Mouse (Mus musculus): ENCODE measurements around the gene Olfr1446. TPM values are rescaled to one million over a fixed set of nuclear protein-coding genes. Genes with fewer than 3 reads are reported as not detected.

Olfr1446 gene
- polyA plus RNA-seq (2014; fragmentation: Nextera tagmentation; extraction: Ambion mirVana), result not detected in 2 replicates

GRCm38 (mm10) chr19:12893424-12893823 lies at the start of gene Olfr1446:
Gene Olfr1446 (minus strand): TSS chr19:12893524.
- H3K4me1 ChIP-seq (ENCODE audit: control insufficient read depth, insufficient read depth, low read length), result no peaks in the 10 kb centered on the region
- no peaks in the 10 kb centered on the region for H3K36me3 ChIP-seq (ENCODE audit: control insufficient read depth, insufficient read depth, low read length)
- WGBS, result 81% methylated on average over 1 of the region's 1 CpGs
- H3K9ac ChIP-seq (ENCODE audit: low read length), result no peak within 1 kb of the TSS
- DNase-seq (ENCODE audit: low spot score), result no peak
- no peak within 1 kb of the TSS for H3K27ac ChIP-seq (ENCODE audit: low read depth, low read length)
- ATAC-seq, result no peak
- H3K9me3 ChIP-seq (replicated peaks; ENCODE audit: control insufficient read depth, low read length), result no peaks in the 10 kb centered on the region
- no peaks in the 10 kb centered on the region for H3K27me3 ChIP-seq (replicated peaks; ENCODE audit: control insufficient read depth, insufficient read depth, low read length)
- H3K4me2 ChIP-seq (ENCODE audit: low read length), result no peak within 1 kb of the TSS
- no peak within 1 kb of the TSS for H3K4me3 ChIP-seq (ENCODE audit: low read depth, low read length)

- ATAC-seq (no peak), DNase-seq (ENCODE audit: low spot score) (no peak)
- no peak within 1 kb of the TSS for H3K4me2 ChIP-seq (ENCODE audit: low read length)
- H3K4me3 ChIP-seq (ENCODE audit: low read depth, low read length), result no peak within 1 kb of the TSS
- H3K9ac ChIP-seq (ENCODE audit: low read length), result no peak within 1 kb of the TSS
- no peak within 1 kb of the TSS for H3K27ac ChIP-seq (ENCODE audit: low read depth, low read length)
- no peaks in the 10 kb centered on the region for H3K27me3 ChIP-seq (replicated peaks; ENCODE audit: control insufficient read depth, insufficient read depth, low read length)
- no peaks in the 10 kb centered on the region for H3K4me1 ChIP-seq (ENCODE audit: control insufficient read depth, insufficient read depth, low read length)
- no peaks in the 10 kb centered on the region for H3K36me3 ChIP-seq (ENCODE audit: control insufficient read depth, insufficient read depth, low read length)
- no peaks in the 10 kb centered on the region for H3K9me3 ChIP-seq (replicated peaks; ENCODE audit: control insufficient read depth, low read length)
Measured at GRCm38 (mm10) chr19:12930540-12930939, 37.2 kb upstream of the Olfr1446 start, which contains the start of gene Olfr1449. Gene Olfr1449 (plus strand): TSS chr19:12930840.

- Histone ChIP-seq H3K9ac (ENCODE audit: low read length) (no peak within 1 kb of the TSS), H3K4me3 (ENCODE audit: low read depth, low read length) (no peak within 1 kb of the TSS), H3K27me3 (replicated peaks; ENCODE audit: control insufficient read depth, insufficient read depth, low read length) (no peaks in the 10 kb centered on the region), H3K9me3 (replicated peaks; ENCODE audit: control insufficient read depth, low read length) (0 out of 2 replicates have a peak, but pooled peaks cover 2% of the 10 kb centered on the region), H3K27ac (ENCODE audit: low read depth, low read length) (no peak within 1 kb of the TSS), H3K4me2 (ENCODE audit: low read length) (no peak within 1 kb of the TSS), H3K36me3 (ENCODE audit: control insufficient read depth, insufficient read depth, low read length) (no peaks in the 10 kb centered on the region), H3K4me1 (ENCODE audit: control insufficient read depth, insufficient read depth, low read length) (no peaks in the 10 kb centered on the region)
- DNase-seq (ENCODE audit: low spot score) (no peak), ATAC-seq (no peak)
- WGBS, result 69% methylated on average over 1 of the region's 1 CpGs
Measured at GRCm38 (mm10) chr19:12924319-12924718, 31.0 kb upstream of the Olfr1446 start, which contains the start of gene Olfr1448. Gene Olfr1448 (minus strand): TSS chr19:12924419.

GRCm38 (mm10) chr19:12903643-12904042 lies 10.3 kb upstream of the Olfr1446 start, which contains the start of gene Olfr1447:
Gene Olfr1447 (minus strand): TSS chr19:12903743.
- H3K9me3 ChIP-seq (replicated peaks; ENCODE audit: control insufficient read depth, low read length), result peaks cover 2% of the 10 kb centered on the region; the same call in 1 of the 2 replicates
- H3K9ac ChIP-seq (ENCODE audit: low read length), result no peak within 1 kb of the TSS
- H3K36me3 ChIP-seq (ENCODE audit: control insufficient read depth, insufficient read depth, low read length), result no peaks in the 10 kb centered on the region
- no peak within 1 kb of the TSS for H3K4me2 ChIP-seq (ENCODE audit: low read length)
- H3K27me3 ChIP-seq (replicated peaks; ENCODE audit: control insufficient read depth, insufficient read depth, low read length), result no peaks in the 10 kb centered on the region
- DNase-seq (ENCODE audit: low spot score), result no peak
- H3K4me3 ChIP-seq (ENCODE audit: low read depth, low read length), result no peak within 1 kb of the TSS
- 97% methylated on average over 1 of the region's 1 CpGs for WGBS
- no peak for ATAC-seq
- H3K27ac ChIP-seq (ENCODE audit: low read depth, low read length), result no peak within 1 kb of the TSS
- H3K4me1 ChIP-seq (ENCODE audit: control insufficient read depth, insufficient read depth, low read length), result no peaks in the 10 kb centered on the region

- Histone ChIP-seq H3K4me3 (ENCODE audit: low read depth, low read length) (no peak within 1 kb of the TSS), H3K4me2 (ENCODE audit: low read length) (no peak within 1 kb of the TSS), H3K9me3 (replicated peaks; ENCODE audit: control insufficient read depth, low read length) (peaks cover 4% of the 10 kb centered on the region; the same call in 1 of the 2 replicates), H3K9ac (ENCODE audit: low read length) (no peak within 1 kb of the TSS), H3K4me1 (ENCODE audit: control insufficient read depth, insufficient read depth, low read length) (no peaks in the 10 kb centered on the region), H3K27ac (ENCODE audit: low read depth, low read length) (no peak within 1 kb of the TSS), H3K36me3 (ENCODE audit: control insufficient read depth, insufficient read depth, low read length) (no peaks in the 10 kb centered on the region), H3K27me3 (replicated peaks; ENCODE audit: control insufficient read depth, insufficient read depth, low read length) (no peaks in the 10 kb centered on the region)
- WGBS, result 87% methylated on average over 2 of the region's 2 CpGs
- ATAC-seq, result no peak
- DNase-seq (ENCODE audit: low spot score), result no peak
Measured at GRCm38 (mm10) chr19:12883555-12883954, 9.8 kb downstream of the Olfr1446 start, which contains the start of gene Olfr1445. Gene Olfr1445 (plus strand): TSS chr19:12883855.

GRCm38 (mm10) chr19:12856983-12857382 lies 36.3 kb downstream of the Olfr1446 start, which contains the start of gene Olfr1444:
Gene Olfr1444 (plus strand): TSS chr19:12857283.
- Histone ChIP-seq H3K36me3 (ENCODE audit: control insufficient read depth, insufficient read depth, low read length) (no peaks in the 10 kb centered on the region), H3K4me3 (ENCODE audit: low read depth, low read length) (no peak within 1 kb of the TSS), H3K27me3 (replicated peaks; ENCODE audit: control insufficient read depth, insufficient read depth, low read length) (no peaks in the 10 kb centered on the region), H3K9me3 (replicated peaks; ENCODE audit: control insufficient read depth, low read length) (no peaks in the 10 kb centered on the region), H3K27ac (ENCODE audit: low read depth, low read length) (no peak within 1 kb of the TSS), H3K4me2 (ENCODE audit: low read length) (no peak within 1 kb of the TSS), H3K4me1 (ENCODE audit: control insufficient read depth, insufficient read depth, low read length) (no peaks in the 10 kb centered on the region), H3K9ac (ENCODE audit: low read length) (no peak within 1 kb of the TSS)
- ATAC-seq (no peak), DNase-seq (ENCODE audit: low spot score) (no peak)
- WGBS, result 60% methylated on average over 1 of the region's 1 CpGs

GRCm38 (mm10) chr19:12846382-12846781 lies 46.9 kb downstream of the Olfr1446 start, which contains the start of gene Gm5244:
Gene Gm5244 (plus strand): TSS chr19:12846682.
- H3K9me3 ChIP-seq (replicated peaks; ENCODE audit: control insufficient read depth, low read length), result no peaks in the 10 kb centered on the region
- no peak within 1 kb of the TSS for H3K27ac ChIP-seq (ENCODE audit: low read depth, low read length)
- no peak within 1 kb of the TSS for H3K4me3 ChIP-seq (ENCODE audit: low read depth, low read length)
- no peak for DNase-seq (ENCODE audit: low spot score)
- no peak within 1 kb of the TSS for H3K9ac ChIP-seq (ENCODE audit: low read length)
- no peaks in the 10 kb centered on the region for H3K27me3 ChIP-seq (replicated peaks; ENCODE audit: control insufficient read depth, insufficient read depth, low read length)
- no peaks in the 10 kb centered on the region for H3K4me1 ChIP-seq (ENCODE audit: control insufficient read depth, insufficient read depth, low read length)
- no peaks in the 10 kb centered on the region for H3K36me3 ChIP-seq (ENCODE audit: control insufficient read depth, insufficient read depth, low read length)
- ATAC-seq, result no peak
- H3K4me2 ChIP-seq (ENCODE audit: low read length), result no peak within 1 kb of the TSS

GRCm38 (mm10) chr19:12838507-12838906 lies 54.8 kb downstream of the Olfr1446 start:
- WGBS, result 86% methylated on average over 1 of the region's 1 CpGs
- Histone ChIP-seq H3K9ac (ENCODE audit: low read length) (no peak overlapping the region), H3K36me3 (ENCODE audit: control insufficient read depth, insufficient read depth, low read length) (no peaks in the 10 kb centered on the region), H3K27me3 (replicated peaks; ENCODE audit: control insufficient read depth, insufficient read depth, low read length) (no peaks in the 10 kb centered on the region), H3K4me3 (ENCODE audit: low read depth, low read length) (no peak overlapping the region), H3K4me1 (ENCODE audit: control insufficient read depth, insufficient read depth, low read length) (no peaks in the 10 kb centered on the region), H3K27ac (ENCODE audit: low read depth, low read length) (no peak overlapping the region), H3K9me3 (replicated peaks; ENCODE audit: control insufficient read depth, low read length) (no peaks in the 10 kb centered on the region), H3K4me2 (ENCODE audit: low read length) (no peak overlapping the region)
- no peak for ATAC-seq
- no peak for DNase-seq (ENCODE audit: low spot score)

Measured in forebrain, embryonic 14.5 days (tissue).